ENCODE assay signal across 12 mouse cellular contexts in the genomic region with DNA sequence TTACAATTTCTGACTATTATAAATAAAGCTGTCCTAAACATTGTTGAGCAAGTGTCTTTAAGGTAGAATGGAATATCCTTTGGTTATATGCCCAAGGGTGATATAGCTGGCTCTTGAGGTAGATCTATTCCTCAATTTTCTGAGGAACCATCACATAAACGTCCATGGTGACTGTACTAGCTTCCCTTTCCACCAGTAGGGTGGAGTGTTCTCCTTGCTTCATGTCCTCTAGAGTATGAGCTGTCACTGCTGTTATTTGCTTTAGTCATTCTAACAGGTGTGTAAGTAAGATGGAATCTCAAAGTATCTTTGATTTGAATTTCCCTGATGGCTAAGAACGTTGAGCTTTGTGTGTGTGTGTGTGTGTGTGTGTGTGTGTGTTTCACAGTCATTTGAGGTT.
"Had no signal": no experiment of that assay in that cellular context is flagged by ENCODE, and none has a peak within 500 bp of the region (broad histone marks: within the 10 kb centered on the region; RNA-seq: fewer than 3 reads in every experiment).

No protein-coding gene starts in this region.

- ATAC-seq: midbrain, embryonic 13.5 days had no signal

- DNase-seq: kidney, adult 11 months; kidney, postnatal 10 days; kidney, postnatal 4 days; left cerebral cortex, postnatal 4 days; lung, embryonic 14.5 days; lung, postnatal 10 days; lung, postnatal 4 days; right cerebral cortex, postnatal 4 days; spleen, adult 18-20 months; thymus, adult 2 months; thymus, postnatal 25 days had no signal
